Mouse (Mus musculus) heart, adult 2 months (tissue): ENCODE measurements around the gene Cntn2. TPM values are rescaled to one million over a fixed set of nuclear protein-coding genes. Genes with fewer than 3 reads are reported as not detected.
A peak's percentile ranks its signal among the peaks of the same experiment; 100 is the strongest.
"Not testable (repeated sequence)": the region's sequence is repeated elsewhere in the genome, so short reads cannot be mapped to it uniquely, and the experiment has no call there.

Source experiments
- DNase-seq, 2 experiments: peaks; one replicate each; pipeline ENCODE4 v3.0.0; 2021
- H3K27ac ChIP-seq: fragments of 200-600 bp; 2 replicates; pipeline ENCODE4 v1.8.1; 2022
- H3K27me3 ChIP-seq: fragments of 200-500 bp; 2 replicates; pipeline ENCODE4 v1.6.1; 2012; ENCODE audit warnings: mild to moderate bottlenecking, low read length, inconsistent platforms, mixed read lengths; ENCODE audit not compliant: control insufficient read depth, insufficient read depth
- H3K36me3 ChIP-seq: fragments of 200-500 bp; 2 replicates; pipeline ENCODE4 v1.6.1; 2012; ENCODE audit warnings: low read length, inconsistent platforms; ENCODE audit not compliant: control insufficient read depth, insufficient read depth
- H3K4me1 ChIP-seq: fragments of 200-500 bp; 2 replicates; pipeline ENCODE4 v1.6.1; 2011; ENCODE audit warnings: low read length; ENCODE audit not compliant: control insufficient read depth, insufficient read depth
- H3K4me3 ChIP-seq: fragments of 200-600 bp; 2 replicates; pipeline ENCODE4 v1.8.1; 2022
- H3K79me2 ChIP-seq: fragments of 200-500 bp; replicated peaks from 2 replicates; pipeline ENCODE4 v1.6.1; 2012; ENCODE audit warnings: mild to moderate bottlenecking, inconsistent platforms, low read length, moderate library complexity, mixed read lengths; ENCODE audit not compliant: control insufficient read depth, insufficient read depth
- H3K9ac ChIP-seq: fragments of 200-500 bp; 2 replicates; pipeline ENCODE4 v1.6.1; 2012; ENCODE audit warnings: low read depth, mild to moderate bottlenecking, control low read depth, inconsistent platforms, low read length, mixed read lengths
- CTCF ChIP-seq: fragments of 200-600 bp; IDR thresholded peaks from 2 replicates; pipeline ENCODE4 v1.8.1; 2022; ENCODE audit warnings: antibody characterized with exemption, mild to moderate bottlenecking, moderate library complexity
- EP300 ChIP-seq: fragments of 200-500 bp; IDR thresholded peaks from 2 replicates; pipeline ENCODE4 v1.6.1; 2011; ENCODE audit warnings: low read depth, low read length, control low read depth; ENCODE audit not compliant: insufficient read depth
- POLR2A ChIP-seq: fragments of 200-500 bp; IDR thresholded peaks from 2 replicates; pipeline ENCODE4 v1.6.1; 2011; ENCODE audit warnings: mild to moderate bottlenecking, low read depth, low read length, control low read depth; ENCODE audit not compliant: insufficient read depth
- WGBS: fragments of 180-500 bp; shearing (Covaris S2); methylation state at CpG from one replicate; pipeline ENCODE4 v1.1.7; 2018; 5-methylcytosine and 5-hydroxymethylcytosine counted together
- intact Hi-C: fragments of 180-260 bp; cut with DNase I; formaldehyde crosslinking; loops from one replicate; pipeline ENCODE4 v1.15.1; 2025
- polyA plus RNA-seq: library from polyadenylated mRNA; depleted of rRNA; stranded (reverse); fragments of >200 nt; gene quantifications from 2 replicates; pipeline ENCODE4 v1.2.3, GENCODE M21; 2012
- total RNA-seq, 2 experiments: library from RNA; stranded (reverse); gene quantifications; 2 replicates each; pipeline ENCODE4 v1.2.3; 2021

Cntn2 gene
- total and polyA plus RNA-seq, 3 experiments: 3.5 to 4.4 (median 3.8) TPM

DNA sequence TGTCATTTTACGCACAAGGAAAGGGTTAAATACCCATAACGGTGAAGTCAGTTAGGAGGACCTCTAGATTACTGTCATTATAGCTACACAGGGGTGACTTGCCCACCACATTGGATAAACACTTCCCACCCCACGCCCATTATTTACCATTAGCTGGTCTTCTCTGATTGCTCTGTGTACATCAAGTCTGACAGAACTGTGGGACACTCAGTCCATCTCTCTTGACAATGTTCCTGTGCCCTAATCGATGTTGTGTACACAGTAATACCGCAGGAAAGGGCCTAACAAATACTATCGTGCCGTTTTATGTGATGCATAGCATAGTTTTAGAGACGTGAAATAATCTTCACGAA is 66.5 kb downstream of the Cntn2 start:
- intact Hi-C loops: loop anchor here (5.0 kb wide), 1 partner anchor 39 kb away; no protein-coding TSS in a partner anchor
- H3K4me3 ChIP-seq: peak overlapping the region; percentile 96
- H3K27ac ChIP-seq: peak overlapping the region; percentile 92
- peak in 1 of 2 experiments; percentile 27 for DNase-seq
- TF ChIP-seq CTCF: no peak
- no peak for TF ChIP-seq EP300
- TF ChIP-seq POLR2A: no peak
- no peaks in the 10 kb centered on the region; the same call in none of the 2 replicates for H3K36me3 ChIP-seq
- WGBS: 4% methylated on average over 9 of the region's 9 CpGs
- peak overlapping the region; percentile 91 for H3K9ac ChIP-seq
- H3K79me2 ChIP-seq: peaks cover 2% of the 10 kb centered on the region; the same call in 1 of the 2 replicates
- no peaks in the 10 kb centered on the region for H3K27me3 ChIP-seq
- peaks cover 4% of the 10 kb centered on the region for H3K4me1 ChIP-seq

DNA sequence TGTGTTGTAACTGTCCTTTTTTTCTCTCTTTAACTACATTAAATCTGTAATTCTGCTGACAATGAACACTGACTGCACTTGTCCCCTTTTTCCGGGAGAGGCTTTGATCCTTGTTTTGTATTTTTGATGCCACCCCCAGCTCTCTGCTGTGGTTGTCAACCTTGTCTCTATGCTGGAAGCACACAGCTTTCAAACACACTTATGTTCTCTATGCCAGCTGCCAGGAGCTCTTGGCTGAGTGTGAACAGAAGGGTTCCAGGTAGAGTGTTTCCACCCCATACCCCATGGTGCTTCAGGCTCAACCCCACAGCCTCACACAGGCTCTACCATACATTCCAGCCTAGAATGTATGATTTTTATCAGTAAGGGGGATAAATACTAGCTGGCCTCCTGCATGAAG is 68.6 kb downstream of the Cntn2 start:
- no peak overlapping the region for H3K4me3 ChIP-seq
- intact Hi-C loops: no loop called here
- peaks cover 4% of the 10 kb centered on the region for H3K4me1 ChIP-seq
- H3K36me3 ChIP-seq: no peaks in the 10 kb centered on the region; the same call in none of the 2 replicates
- H3K27me3 ChIP-seq: no peaks in the 10 kb centered on the region
- TF ChIP-seq POLR2A: no peak
- no peak for TF ChIP-seq EP300
- no peak for TF ChIP-seq CTCF
- no peak overlapping the region for H3K9ac ChIP-seq
- DNase-seq: no peak
- 50% methylated on average over 1 of the region's 1 CpGs for WGBS
- 0 out of 2 replicates have a peak, but pooled peaks cover 2% of the 10 kb centered on the region for H3K79me2 ChIP-seq
- H3K27ac ChIP-seq: no peak overlapping the region

DNA sequence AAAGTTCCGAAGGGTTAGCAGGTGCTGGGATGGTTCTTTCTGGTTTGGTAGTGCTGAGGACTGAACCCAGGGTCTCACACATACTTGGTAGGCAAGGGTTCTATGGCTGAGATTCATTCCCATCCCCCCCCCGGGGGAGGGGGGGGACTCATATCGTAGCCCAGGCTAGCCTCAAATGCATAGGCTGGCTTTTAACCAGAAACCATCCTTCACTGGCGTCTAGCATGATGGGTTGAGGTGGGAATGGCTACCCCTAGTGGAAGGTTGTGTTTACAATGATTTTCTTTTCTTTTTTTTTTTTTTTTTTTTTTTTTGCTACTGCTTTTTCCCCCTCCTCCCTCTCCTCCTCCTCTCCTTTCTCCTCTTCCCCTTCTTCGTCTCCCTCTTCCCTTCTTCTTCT is 70.5 kb downstream of the Cntn2 start:
- no peak overlapping the region for H3K27ac ChIP-seq
- H3K27me3 ChIP-seq: no peaks in the 10 kb centered on the region
- H3K9ac ChIP-seq: no peak overlapping the region
- no peak for DNase-seq
- intact Hi-C loops: no loop called here
- 46% methylated on average over 5 of the region's 5 CpGs for whole genome bisulfite sequencing
- no peak overlapping the region for H3K4me3 ChIP-seq
- TF ChIP-seq CTCF: peak; percentile 42
- TF ChIP-seq POLR2A: no peak
- H3K4me1 ChIP-seq: peaks cover 1% of the 10 kb centered on the region
- H3K79me2 ChIP-seq: no peaks in the 10 kb centered on the region
- no peaks in the 10 kb centered on the region; the same call in 1 of the 2 replicates for H3K36me3 ChIP-seq

DNA sequence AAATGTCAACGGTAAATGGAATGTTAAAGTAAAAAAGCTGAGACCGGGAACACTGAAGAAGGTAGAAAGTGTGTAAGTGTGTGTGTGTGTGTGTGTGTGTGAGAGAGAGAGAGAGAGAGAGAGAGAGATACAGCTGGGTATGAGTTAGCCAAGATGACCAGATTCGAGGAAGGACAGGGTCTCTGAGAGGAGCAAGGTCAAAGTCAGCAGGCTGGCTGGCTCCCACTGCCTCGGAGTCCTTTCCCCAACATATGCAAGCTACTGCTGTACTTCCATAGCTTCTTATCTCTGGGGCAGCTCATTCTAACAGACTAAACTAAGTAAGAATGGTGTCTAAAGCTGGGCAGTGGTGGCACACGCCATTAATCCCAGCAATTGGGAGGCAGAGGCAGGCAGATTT is 71.6 kb downstream of the Cntn2 start:
- intact Hi-C loops: no loop called here
- peaks cover 1% of the 10 kb centered on the region for H3K4me1 ChIP-seq
- H3K79me2 ChIP-seq: no peaks in the 10 kb centered on the region
- no peak for DNase-seq
- WGBS: 79% methylated on average over 5 of the region's 5 CpGs
- H3K27me3 ChIP-seq: no peaks in the 10 kb centered on the region
- H3K36me3 ChIP-seq: no peaks in the 10 kb centered on the region; the same call in 1 of the 2 replicates
- H3K9ac ChIP-seq: no peak overlapping the region
- no peak overlapping the region for H3K27ac ChIP-seq
- no peak overlapping the region for H3K4me3 ChIP-seq
- no peak for TF ChIP-seq EP300

DNA sequence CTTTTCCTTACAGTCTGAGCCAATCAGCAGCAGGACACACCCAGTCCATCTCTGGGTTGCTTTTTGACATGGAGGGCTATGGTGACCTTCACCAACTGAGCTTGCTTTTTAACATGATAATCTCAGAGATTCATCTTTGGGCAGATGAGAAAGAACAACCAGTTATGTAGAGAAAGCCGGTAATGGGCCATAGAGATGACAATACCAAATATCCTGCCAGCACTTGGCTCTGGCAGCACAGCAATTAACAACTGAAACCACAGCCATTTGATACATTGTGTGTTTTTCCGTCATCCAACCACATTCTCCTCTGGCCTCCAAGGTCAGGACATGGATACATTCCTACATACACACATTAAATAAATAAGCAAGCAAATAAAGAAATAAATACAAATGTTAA is 72.0 kb downstream of the Cntn2 start:
- Histone ChIP-seq H3K36me3 (no peaks in the 10 kb centered on the region), H3K27me3 (no peaks in the 10 kb centered on the region), H3K9ac (no peak overlapping the region), H3K27ac (no peak overlapping the region), H3K4me1 (no peaks in the 10 kb centered on the region; the same call in 1 of the 2 replicates), H3K79me2 (no peaks in the 10 kb centered on the region), H3K4me3 (no peak overlapping the region)
- DNase-seq: no peak
- intact Hi-C loops: no loop called here
- TF ChIP-seq CTCF (no peak), POLR2A (no peak), EP300 (no peak)
- WGBS: 66% methylated on average over 2 of the region's 2 CpGs

DNA sequence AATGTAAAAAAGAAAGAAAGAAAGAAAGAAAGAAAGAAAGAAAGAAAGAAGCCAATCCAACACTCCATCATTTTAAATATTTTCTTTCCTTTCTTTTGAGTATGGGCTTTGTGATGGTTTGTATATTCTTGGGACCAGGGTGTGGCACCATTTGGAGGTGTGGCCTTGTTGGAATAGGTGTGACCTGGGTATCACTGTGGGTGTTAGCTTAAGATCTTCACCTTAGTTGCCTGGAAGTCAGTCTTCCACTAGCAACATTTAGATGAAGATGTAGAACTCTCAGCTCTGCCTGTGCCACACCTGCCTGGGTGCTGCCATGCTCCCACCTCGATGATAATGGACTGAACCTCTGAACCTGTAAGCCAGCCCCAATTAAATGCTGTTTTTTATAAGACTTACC is 73.0 kb downstream of the Cntn2 start:
- intact Hi-C loops, H3K79me2 ChIP-seq, DNase-seq, H3K27me3 ChIP-seq, H3K9ac ChIP-seq, H3K4me3 ChIP-seq, H3K36me3 ChIP-seq, H3K27ac ChIP-seq, H3K4me1 ChIP-seq: not testable (repeated sequence)
- 88% methylated on average over 1 of the region's 1 CpGs for WGBS
